Mouse (Mus musculus): ENCODE measurements at regions not wholly inside any gene's neighbourhood (a gene's known extent, or its start where the extent isn't known, plus 50 kb on each side); places are given as distances from the start of the nearest gene placed in this dataset.

DNA sequence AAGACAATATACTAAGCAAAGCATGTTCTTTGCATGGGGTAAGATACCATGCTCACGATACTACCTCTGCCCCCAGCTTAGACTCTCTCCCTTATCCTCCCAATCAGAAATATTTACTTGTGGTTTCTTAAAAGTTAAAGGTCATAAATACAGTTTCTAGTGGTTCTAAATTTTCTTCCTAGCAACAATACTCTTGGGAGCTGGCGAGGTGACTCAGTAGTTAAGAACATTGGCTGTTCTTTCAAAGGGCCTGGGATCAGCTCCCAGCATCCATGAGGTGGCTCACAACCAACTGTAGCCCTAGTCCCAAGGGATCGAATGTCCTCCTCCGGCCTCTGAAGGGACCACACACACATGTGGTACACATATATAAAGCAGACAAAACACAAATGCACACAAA lies 92.8 kb upstream of the Intu start:
- no peaks in the 10 kb centered on the region for H3K27me3 ChIP-seq (ENCODE audit: control insufficient read depth, insufficient read depth, low read length)
- ATAC-seq (ENCODE audit: low FRiP score, low read depth), result no peak
- H3K4me3 ChIP-seq (replicated peaks; ENCODE audit: low read length), result no peak overlapping the region
- no peak overlapping the region for H3K4me2 ChIP-seq (replicated peaks; ENCODE audit: low read depth, low read length, severe bottlenecking)
- no peak overlapping the region for H3K27ac ChIP-seq (replicated peaks; ENCODE audit: low read depth, low read length)
- no peak for DNase-seq (ENCODE audit: low spot score)
- WGBS, result 90% methylated on average over 4 of the region's 4 CpGs
- no peak for TF ChIP-seq POLR2A (IDR thresholded peaks at IDR 0.05; ENCODE audit: borderline replicate concordance, extremely low read depth, insufficient read depth, insufficient read length)
- H3K9ac ChIP-seq (ENCODE audit: low read depth, low read length, severe bottlenecking), result no peak overlapping the region
- no peaks in the 10 kb centered on the region for H3K36me3 ChIP-seq (ENCODE audit: control insufficient read depth, insufficient read depth, low read length)
- H3K9me3 ChIP-seq (ENCODE audit: control insufficient read depth, low read length), result no peaks in the 10 kb centered on the region
- peaks cover 4% of the 10 kb centered on the region; the same call in 1 of the 2 replicates for H3K4me1 ChIP-seq (ENCODE audit: control insufficient read depth, insufficient read depth, low read length)

DNA sequence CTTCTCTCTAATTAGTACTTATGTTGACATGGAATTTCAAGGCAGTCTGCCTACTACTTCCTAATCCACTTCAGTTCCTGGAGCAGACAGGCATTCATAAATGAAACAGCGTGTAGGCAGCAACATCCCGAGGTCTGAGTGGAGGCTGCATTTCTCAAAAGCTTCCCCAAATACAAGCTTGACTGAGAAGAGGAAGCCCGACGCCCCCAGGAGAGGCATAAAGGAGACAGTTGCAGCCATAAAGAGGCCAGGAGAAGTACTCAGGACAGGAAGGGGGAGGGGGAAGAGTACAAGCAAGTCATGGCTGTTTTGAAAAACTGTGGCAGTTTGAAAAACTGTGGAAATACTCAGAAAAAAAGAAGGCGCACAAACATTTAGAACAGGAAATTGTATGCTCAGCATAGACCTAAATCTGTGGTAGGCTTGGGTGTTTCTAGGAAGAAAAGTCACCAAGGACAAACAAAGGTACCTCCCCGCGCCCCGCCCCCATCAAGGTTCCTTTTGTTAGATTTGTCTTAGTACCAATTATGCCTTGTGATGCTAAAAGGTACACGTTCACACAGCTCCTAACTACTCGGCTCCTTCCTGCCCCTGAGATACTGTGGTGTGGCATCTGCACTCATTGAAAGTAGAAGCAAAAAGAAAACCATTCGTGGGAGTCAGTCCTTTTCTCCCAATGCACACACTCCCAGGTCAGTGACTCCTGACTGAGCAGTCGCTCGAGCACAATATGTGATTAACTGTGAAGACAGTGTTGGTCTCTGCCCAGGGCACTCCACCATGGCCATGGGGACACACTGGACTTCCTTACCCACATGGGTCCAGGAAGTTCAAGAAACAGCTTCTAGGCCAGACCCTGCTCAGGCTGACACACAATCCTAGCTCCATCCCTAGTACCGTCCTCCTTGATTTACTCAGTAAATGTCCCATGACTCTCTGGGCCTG lies 89.7 kb upstream of the Intu start:
- no peaks in the 10 kb centered on the region for H3K27me3 ChIP-seq (ENCODE audit: control insufficient read depth, insufficient read depth, low read length)
- no peaks in the 10 kb centered on the region for H3K9me3 ChIP-seq (ENCODE audit: control insufficient read depth, low read length)
- WGBS, result 50% methylated on average over 14 of the region's 14 CpGs
- H3K9ac ChIP-seq (ENCODE audit: low read depth, low read length, severe bottlenecking), result no peak overlapping the region
- 0 out of 2 replicates have a peak overlapping the region, but pooled peaks have one; percentile 40 for H3K27ac ChIP-seq (replicated peaks; ENCODE audit: low read depth, low read length)
- DNase-seq (ENCODE audit: low spot score) (no peak), ATAC-seq (ENCODE audit: low FRiP score, low read depth) (no peak)
- H3K4me1 ChIP-seq (ENCODE audit: control insufficient read depth, insufficient read depth, low read length), result peaks cover 13% of the 10 kb centered on the region
- no peak overlapping the region for H3K4me2 ChIP-seq (replicated peaks; ENCODE audit: low read depth, low read length, severe bottlenecking)
- TF ChIP-seq POLR2A (IDR thresholded peaks at IDR 0.05; ENCODE audit: borderline replicate concordance, extremely low read depth, insufficient read depth, insufficient read length), result no peak
- no peaks in the 10 kb centered on the region for H3K36me3 ChIP-seq (ENCODE audit: control insufficient read depth, insufficient read depth, low read length)
- H3K4me3 ChIP-seq (replicated peaks; ENCODE audit: low read length), result no peak overlapping the region

DNA sequence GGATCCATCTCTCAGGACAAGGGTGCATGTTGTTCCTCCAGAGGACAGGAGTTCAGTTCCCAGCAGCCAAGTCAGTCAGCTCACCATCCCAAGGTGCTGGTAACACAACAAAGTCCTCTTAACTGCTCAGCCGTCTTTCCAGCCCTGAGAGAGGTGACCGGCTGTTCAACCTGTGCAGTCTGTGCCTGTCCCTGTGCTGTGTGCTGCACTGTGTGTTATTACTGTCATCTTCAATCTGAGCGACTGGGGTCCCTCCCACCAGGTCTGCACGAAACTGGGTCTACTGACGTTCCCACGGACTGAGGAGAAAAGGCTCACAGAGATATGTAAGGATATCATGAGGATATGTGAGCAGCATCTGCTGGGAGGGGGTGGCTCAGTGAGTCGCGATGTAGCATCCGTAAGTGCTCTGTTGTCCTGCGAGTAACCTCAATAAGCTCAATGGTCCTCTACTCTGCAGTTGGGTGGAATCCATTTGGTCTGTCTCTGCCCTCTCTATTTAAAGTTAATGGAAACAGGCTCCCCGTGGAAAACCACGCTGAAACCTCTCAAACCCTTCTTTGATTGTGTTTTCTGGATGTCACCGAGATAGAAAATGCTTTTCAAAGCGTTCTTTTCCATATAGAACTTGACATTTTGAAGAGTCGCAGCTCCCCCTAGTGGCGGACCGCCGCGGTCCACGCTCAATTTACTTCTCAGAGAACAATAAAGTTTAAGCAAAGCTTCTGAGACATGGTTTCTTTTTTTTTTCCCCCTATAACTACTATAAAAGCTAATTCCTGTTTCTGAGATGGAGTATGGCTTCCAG lies 87.1 kb upstream of the Intu start:
- peaks cover 13% of the 10 kb centered on the region for H3K4me1 ChIP-seq (ENCODE audit: control insufficient read depth, insufficient read depth, low read length)
- WGBS, result 31% methylated on average over 20 of the region's 20 CpGs
- H3K27me3 ChIP-seq (ENCODE audit: control insufficient read depth, insufficient read depth, low read length), result no peaks in the 10 kb centered on the region
- H3K4me3 ChIP-seq (replicated peaks; ENCODE audit: low read length), result no peak overlapping the region
- TF ChIP-seq POLR2A (IDR thresholded peaks at IDR 0.05; ENCODE audit: borderline replicate concordance, extremely low read depth, insufficient read depth, insufficient read length), result no peak
- no peaks in the 10 kb centered on the region for H3K36me3 ChIP-seq (ENCODE audit: control insufficient read depth, insufficient read depth, low read length)
- 0 out of 2 replicates have a peak overlapping the region, but pooled peaks have one; percentile 16 for H3K4me2 ChIP-seq (replicated peaks; ENCODE audit: low read depth, low read length, severe bottlenecking)
- H3K9me3 ChIP-seq (ENCODE audit: control insufficient read depth, low read length), result no peaks in the 10 kb centered on the region
- H3K9ac ChIP-seq (ENCODE audit: low read depth, low read length, severe bottlenecking), result no peak overlapping the region
- ATAC-seq (ENCODE audit: low FRiP score, low read depth), result no peak
- H3K27ac ChIP-seq (replicated peaks; ENCODE audit: low read depth, low read length), result no peak overlapping the region
- DNase-seq (ENCODE audit: low spot score), result peak; percentile 85

DNA sequence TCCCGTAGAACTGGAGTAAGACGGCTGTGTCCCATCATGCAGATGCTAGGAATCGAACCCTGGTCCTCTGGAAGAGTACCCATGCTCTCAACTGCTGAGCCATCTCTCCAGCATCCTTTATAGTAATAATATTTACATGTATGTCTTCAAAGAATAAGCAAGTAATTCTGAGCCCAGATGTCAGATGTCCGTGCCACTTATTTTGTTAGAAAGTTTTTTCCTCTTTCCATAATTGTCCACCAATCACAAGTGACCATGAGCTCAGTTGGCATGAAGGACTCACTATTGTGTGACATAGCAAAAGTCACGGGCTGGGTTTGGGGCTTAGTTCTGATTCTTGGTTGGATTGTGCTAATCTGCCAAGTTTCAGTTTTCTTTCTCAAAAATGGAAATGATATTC lies 78.1 kb upstream of the Intu start:
- 79% methylated on average over 5 of the region's 5 CpGs for WGBS
- DNase-seq (ENCODE audit: low spot score), result no peak
- peaks cover 16% of the 10 kb centered on the region for H3K4me1 ChIP-seq (ENCODE audit: control insufficient read depth, insufficient read depth, low read length)
- H3K4me3 ChIP-seq (replicated peaks; ENCODE audit: low read length), result no peak overlapping the region
- no peak for ATAC-seq (ENCODE audit: low FRiP score, low read depth)
- no peaks in the 10 kb centered on the region for H3K9me3 ChIP-seq (ENCODE audit: control insufficient read depth, low read length)
- no peaks in the 10 kb centered on the region for H3K27me3 ChIP-seq (ENCODE audit: control insufficient read depth, insufficient read depth, low read length)
- no peaks in the 10 kb centered on the region for H3K36me3 ChIP-seq (ENCODE audit: control insufficient read depth, insufficient read depth, low read length)
- H3K4me2 ChIP-seq (replicated peaks; ENCODE audit: low read depth, low read length, severe bottlenecking), result no peak overlapping the region
- H3K27ac ChIP-seq (replicated peaks; ENCODE audit: low read depth, low read length), result no peak overlapping the region
- TF ChIP-seq POLR2A (IDR thresholded peaks at IDR 0.05; ENCODE audit: borderline replicate concordance, extremely low read depth, insufficient read depth, insufficient read length), result no peak
- H3K9ac ChIP-seq (ENCODE audit: low read depth, low read length, severe bottlenecking), result no peak overlapping the region

DNA sequence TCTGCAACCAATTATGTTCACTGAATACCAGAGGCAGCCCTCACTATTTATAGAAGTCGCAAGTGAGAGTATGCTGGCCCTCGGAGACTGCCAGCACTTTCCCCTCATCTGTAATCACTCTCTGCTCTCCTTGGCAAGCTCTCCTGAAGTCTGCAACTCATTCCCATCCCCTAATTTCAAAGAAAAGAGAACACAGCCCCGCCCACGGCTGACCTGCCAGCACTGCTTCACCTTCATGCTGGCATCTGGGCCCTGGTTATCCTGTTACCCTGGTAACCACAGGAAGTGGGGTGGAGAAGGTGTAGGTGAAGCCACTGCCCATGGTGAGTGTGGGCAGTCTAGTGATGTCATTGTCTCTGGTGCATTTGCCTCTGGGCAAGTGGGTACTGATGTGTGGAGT lies 77.5 kb upstream of the Intu start:
- ATAC-seq (ENCODE audit: low FRiP score, low read depth), result peak; percentile 65; the same call in 1 of the 2 replicates
- Histone ChIP-seq H3K4me2 (replicated peaks; ENCODE audit: low read depth, low read length, severe bottlenecking) (no peak overlapping the region), H3K9ac (ENCODE audit: low read depth, low read length, severe bottlenecking) (no peak overlapping the region), H3K27ac (replicated peaks; ENCODE audit: low read depth, low read length) (peak overlapping the region; percentile 71), H3K4me1 (ENCODE audit: control insufficient read depth, insufficient read depth, low read length) (peaks cover 16% of the 10 kb centered on the region), H3K36me3 (ENCODE audit: control insufficient read depth, insufficient read depth, low read length) (no peaks in the 10 kb centered on the region), H3K27me3 (ENCODE audit: control insufficient read depth, insufficient read depth, low read length) (no peaks in the 10 kb centered on the region), H3K4me3 (replicated peaks; ENCODE audit: low read length) (no peak overlapping the region), H3K9me3 (ENCODE audit: control insufficient read depth, low read length) (no peaks in the 10 kb centered on the region)
- no peak for TF ChIP-seq POLR2A (IDR thresholded peaks at IDR 0.05; ENCODE audit: borderline replicate concordance, extremely low read depth, insufficient read depth, insufficient read length)
- DNase-seq (ENCODE audit: low spot score), result peak; percentile 82
- 5% methylated on average over 4 of the region's 4 CpGs for WGBS
